Mouse (Mus musculus): ENCODE data around the gene Kcna2.

Kcna2 gene

GRCm38 (mm10) chr3:107150872-107151540 lies 50.1 kb downstream of the Kcna2 start:
- DNase-seq (ENCODE audit: low read depth, low spot score): no peak

- no peak for DNase-seq (ENCODE audit: low read depth, low spot score)
Observed at GRCm38 (mm10) chr3:107153772-107154655, 53.1 kb downstream of the Kcna2 start.

GRCm38 (mm10) chr3:107158856-107159255 lies 57.9 kb downstream of the Kcna2 start:
- no peak for DNase-seq (ENCODE audit: low read depth, low spot score)

GRCm38 (mm10) chr3:107159418-107159817 lies 58.5 kb downstream of the Kcna2 start:
- DNase-seq (ENCODE audit: low read depth, low spot score): no peak

- no peak for DNase-seq (ENCODE audit: low read depth, low spot score)
Observed at GRCm38 (mm10) chr3:107159859-107160324, 58.9 kb downstream of the Kcna2 start.

GRCm38 (mm10) chr3:107162741-107163140 lies 61.8 kb downstream of the Kcna2 start:
- no peak for DNase-seq (ENCODE audit: low read depth, low spot score)
